Mouse (Mus musculus) telencephalon, adult 2 months (tissue): ENCODE results near the gene C3ar1.
A peak's percentile ranks its signal among the peaks of the same experiment; 100 is the strongest.

ENCODE experiments used
- DNase-seq: peaks from one replicate; pipeline ENCODE4 v3.0.0-alpha.2; 2011; ENCODE audit warnings: low read depth, low spot score

The C3ar1 gene

DNA sequence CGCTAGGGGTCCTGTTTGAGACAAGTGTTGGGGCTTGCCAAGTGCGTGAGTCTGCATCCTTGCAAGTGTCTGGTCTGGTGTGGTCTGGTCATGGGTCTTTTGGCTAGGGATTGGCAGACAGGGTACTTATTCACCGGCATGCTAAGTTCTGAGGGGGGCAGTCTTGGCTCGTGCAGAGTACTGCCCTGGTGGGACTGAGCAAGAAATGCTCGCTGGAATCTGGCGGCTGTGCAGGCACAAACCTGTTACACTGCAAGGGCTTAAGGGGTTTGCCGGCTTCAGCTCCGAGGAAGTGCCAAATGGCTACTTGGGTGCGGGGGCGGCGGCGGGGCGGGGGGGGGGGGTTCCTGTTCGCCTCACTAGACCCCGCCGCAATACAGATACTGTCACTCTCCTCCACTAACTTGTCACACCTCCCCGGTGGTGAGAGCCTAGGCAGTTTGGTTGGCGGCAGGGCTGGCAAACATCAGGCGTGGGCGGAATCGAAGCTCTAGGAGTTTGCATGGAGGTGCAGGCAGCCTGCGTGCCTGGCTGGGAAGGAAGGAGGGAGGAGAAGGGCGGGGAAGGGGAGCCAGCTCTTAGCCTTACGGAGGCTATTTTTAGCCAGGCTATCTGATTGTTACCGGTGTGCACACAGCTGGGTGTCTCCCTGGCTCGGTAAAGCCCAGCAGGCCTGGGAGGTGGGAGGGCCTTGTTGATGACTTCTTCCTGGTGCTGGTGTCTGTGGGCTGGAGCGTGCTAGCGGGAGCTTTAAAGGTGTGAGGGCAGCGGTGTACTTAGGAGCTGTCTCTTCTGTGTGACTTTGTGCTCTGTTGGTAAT is 29.8 kb downstream of the C3ar1 start:
- DNase-seq, result peak; percentile 90

DNA sequence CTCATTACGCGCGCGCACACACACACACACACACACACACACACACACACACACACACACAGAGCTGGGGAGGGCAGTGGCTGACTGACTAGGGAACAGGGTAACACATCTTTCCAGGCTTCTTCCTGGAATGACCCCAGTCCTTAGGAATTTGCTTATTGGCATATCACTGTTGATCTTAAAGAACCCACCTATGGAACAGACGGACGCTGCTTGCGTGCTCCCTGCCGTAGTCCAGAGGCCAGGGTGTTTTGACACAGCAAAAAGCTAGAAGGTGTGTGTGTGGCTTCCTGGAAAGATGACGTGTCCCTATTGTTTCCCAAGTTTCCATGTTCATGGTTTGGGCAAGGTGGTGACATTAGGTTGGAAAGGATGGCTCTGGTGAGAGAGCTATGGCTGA is 30.8 kb downstream of the C3ar1 start:
- DNase-seq, result no peak

DNA sequence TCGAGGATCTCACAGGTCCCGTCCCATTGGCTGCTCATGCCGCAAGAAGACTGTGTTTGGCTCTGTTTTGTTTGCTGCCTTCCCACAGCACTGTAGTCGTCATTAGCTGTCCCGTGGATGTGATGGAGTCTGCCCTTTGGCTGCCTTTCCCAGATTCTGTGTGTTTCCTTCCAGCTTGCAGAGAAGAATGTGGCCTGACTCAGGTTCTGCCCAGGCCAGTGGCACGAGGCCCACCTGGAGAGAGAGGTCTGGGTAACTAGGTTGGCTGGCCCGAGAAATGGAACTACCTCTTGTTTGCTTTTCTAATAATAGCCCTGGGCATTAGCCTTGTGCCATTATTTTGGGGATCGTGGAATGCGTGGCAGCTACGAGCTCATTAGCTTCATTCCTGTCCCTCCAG is 31.9 kb downstream of the C3ar1 start:
- DNase-seq, result no peak

DNA sequence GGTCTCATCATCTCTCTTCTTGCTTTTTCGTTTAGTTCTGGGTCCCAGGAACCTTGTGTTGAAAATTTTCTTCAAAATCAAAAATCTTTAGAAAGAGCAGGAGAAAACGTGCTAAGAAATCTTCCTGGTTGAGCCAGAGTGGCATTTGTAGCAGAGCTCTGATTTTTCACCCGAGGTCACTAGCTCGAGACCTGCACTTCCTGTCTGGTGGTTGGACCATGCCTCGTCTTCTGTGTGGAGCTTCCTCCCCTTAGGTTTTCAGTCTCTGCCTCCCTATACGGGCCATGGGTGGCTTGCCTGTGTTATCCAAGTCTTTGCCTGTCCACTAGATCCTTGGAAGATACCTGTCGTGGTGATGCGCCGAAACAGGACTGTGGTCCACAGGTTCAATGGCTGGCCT is 34.1 kb downstream of the C3ar1 start:
- DNase-seq, result no peak

DNA sequence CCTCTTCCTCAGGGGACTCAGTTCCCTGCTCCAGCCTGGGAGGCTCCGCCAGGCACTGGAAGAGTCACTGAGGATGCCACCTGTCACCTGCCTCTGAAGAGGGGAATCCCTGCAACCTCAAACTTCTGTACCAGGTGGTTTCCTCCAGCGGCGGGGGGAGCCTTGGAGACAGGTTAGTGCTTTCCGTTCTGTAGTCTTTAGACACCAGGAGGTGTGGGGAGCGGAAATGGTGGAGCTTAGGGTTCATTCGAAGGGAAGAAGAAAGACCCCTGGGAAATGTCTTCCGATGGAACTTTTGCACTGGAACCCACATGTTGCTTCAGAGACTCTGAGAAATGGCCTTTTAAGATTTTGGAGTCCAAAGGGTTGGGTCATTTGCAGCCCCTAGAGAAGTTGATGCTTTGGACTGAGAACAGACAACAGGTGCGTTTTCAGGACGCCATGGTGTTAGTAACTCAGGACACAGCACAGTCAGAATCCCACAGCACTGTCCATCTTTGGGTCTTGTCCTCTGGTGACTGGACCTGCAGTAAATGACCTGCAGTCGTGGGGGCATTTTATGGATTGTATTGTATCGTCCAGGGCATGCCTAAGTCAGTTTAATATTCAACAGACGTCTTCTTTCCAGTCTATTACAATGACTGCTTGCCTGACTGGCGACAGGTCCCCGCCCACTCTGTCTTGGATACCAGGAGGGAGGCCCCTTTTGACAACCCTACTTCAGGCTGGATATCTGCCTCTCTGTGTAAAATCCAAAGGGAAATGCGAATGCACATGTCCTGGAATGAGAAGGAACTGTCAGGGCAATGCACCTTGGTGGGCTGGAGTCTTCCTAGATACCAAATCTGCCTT is 34.9 kb downstream of the C3ar1 start:
- DNase-seq, result no peak

DNA sequence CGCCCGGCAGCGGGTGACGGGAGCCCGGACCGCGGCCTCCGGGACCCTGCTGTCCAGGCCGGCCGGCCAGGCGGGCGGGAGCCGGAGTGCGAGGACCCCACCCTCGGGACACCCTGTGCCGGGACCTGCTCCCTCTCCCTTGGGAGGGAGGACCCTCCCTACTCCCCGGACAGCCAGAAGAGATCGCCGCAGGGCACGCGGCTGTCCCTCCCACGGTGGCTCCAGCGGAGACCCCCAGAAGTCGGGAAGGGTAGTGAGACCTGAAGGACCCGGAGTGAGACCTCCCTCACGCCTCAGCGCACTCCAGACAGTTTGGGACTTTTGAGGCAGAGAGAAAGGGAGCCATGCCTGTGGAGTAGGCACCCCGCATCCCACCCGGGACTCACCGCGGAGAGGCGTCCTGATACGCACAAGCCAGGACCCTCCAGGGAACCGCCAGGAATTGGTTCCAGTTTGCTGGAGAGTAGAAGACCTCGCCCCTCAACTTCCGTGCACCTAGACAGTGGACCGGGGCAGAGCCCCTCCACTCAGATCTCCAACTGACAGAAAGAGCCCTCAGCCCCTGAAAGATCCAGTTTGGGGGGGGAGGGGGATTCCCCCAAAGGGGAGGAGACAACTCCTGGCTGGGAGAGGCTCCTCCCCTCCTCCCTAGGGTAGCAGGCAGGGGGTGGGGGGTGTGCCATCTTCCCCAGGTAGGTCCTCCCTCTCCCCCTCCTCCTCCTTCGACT is 35.7 kb downstream of the C3ar1 start:
- DNase-seq, result no peak

DNA sequence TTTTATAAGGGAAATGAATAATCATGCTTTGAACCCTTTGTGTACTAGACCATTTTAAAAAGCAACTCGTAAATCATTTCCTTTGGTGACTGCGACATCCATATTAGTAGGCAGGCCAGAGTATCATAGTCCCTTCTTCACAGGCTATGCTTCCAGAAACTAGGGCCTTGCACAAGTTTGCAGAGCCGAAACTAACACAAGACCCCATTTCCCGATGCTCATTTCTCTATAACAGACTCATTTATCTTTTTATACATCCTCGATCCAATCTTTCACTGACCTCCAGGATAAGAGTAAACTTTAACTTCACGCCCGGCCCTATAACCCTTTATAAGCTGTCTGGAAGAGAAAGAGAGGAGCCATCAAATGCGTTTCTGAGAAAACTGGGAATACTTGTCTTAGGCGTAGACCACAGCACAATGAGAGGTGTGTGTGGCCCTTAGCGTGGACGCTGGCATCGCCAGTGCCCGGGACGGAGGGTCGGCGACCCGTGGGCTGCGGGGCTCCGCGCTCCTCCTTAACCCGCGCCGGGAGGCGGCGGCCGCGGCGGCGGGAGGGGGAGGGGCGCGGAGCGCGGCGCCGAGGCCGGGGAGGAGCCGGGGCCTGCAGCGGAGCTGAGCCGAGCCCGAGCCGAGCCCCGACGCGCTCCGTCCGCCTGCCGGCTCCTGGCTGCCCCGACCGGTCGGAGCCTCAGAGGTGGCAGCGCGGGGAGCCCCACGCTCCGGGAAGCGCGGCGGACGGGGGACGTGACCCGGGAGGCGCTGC is 36.5 kb downstream of the C3ar1 start, which contains the start of gene Foxj2:
TSS of gene Foxj2 (plus strand) at position 609 of the 765 bp plus-strand sequence.
- no peak for DNase-seq

DNA sequence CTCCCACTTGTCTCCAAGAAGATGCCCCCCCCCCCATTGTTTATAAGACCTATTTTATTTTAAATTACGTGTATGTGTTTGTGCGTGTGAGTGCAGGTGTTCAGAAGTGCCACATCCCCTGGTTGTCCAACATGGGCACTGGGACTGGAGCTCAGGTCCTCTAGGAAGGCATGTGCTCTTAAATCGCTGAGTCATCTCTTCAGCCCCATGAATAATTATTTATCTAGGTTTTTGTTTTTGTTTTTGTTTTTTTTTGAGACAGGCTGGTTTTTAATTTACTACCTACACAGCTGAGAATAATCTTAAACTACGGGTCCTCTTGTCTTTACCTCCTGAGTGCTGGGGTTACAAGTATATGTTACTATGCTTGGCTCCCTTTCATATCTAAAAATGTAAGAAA is 42.3 kb downstream of the C3ar1 start:
- DNase-seq, result no peak

DNA sequence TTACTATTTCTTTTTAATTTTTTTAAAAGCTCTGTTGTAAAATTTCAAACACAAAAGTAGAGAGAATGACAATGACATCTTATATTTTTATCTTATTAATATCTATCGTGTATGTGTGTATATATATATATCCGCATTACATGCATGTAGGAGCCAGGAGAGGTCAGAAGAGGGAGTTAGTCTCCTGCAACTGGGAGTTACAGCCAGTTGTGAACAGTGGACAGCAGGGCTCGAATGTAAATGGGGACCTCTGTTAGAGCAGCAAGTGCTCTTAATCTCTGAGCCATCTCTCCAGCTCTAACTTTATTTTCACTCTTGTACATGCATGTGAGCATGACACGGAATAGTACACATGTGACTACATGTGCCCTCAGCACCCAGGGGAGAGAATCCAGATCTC is 43.2 kb downstream of the C3ar1 start:
- DNase-seq, result no peak

DNA sequence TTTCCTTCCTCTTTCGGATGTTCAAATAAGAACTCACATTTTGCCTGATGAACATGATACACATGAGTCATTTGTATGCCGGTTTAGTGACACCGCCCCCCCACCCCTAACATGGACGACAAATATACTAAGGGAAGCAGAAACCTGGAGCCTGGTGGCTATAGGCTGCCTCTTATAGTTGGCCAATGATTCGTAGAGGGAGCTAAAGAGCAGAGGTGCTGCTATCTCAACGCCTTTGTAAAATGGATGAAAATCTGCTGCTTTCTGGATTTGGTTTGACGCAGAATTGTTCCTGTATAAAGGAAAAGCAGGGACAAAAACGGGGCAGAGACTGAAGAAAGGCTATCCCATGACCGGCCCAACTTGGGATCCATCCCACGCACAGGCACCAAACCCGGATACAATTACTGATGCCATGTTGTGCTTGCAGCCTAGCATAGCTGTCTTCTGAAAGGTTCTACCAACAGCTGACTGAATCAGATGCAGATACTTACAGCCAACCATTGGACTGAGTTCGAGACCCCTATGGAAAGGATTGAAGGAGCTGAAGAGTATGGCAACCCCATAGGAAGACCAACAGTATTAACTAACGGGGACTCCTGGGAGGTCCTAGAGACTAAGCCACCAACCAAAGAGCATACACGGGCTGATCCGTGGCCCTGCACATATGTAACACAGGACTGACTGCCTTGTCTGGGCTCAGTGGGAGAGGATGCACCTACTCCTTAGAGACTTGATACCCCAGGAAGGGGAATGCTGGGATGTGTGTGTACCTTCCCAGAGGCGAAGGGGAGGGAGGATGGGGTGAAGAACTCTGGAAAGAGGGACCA is 44.0 kb downstream of the C3ar1 start:
- no peak for DNase-seq

DNA sequence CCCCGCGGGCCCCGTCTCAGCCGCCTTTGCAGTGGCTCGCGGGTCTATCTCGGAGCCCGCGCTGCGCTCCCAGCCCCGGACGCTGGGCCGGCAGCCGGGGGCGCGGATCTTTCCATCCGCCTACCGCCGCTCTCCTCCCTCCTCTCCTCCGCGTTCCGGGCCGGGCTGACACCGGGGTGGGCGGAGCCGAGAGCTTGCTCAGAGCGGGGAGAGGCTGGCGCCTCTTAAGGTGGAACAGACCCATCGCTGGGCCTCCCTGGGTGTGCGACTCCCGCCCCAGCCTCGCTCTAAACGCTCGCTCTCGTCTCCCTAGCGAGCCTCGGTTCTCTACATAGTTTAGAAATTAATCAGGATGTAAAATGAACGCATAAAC is 44.7 kb downstream of the C3ar1 start:
- peak; percentile 87 for DNase-seq

DNA sequence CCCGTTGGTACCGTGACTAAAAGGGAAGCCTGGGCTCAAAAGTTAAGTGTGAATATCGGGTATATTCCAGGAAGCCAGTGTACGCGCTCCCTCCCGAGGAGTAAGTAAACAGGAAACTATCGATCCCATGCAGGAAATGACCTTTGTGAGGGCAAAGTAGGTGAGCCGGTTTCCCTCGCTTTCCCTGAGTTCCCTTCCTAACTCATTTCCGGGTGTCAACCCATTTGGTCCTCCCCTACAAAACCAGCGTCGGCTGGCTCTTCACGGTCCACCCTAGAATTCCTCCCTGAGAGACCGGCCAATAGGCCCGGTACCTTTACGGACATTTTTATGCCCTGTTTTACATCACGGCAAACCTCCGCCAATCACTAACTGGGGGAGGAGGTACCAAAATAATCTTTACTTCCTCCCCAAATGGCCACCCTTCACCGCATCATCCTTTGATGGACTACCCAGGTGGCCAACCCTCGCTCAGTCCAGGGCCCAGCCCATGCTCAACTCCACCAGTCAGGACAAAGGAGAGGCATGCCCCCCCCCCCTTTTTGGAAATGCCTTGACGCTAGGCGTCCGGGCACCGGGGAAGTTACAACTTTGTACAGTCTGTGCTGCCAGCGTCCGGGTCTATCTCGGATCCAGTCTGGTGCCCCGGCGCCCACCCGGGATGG is 45.2 kb downstream of the C3ar1 start:
- peak; percentile 100 for DNase-seq

DNA sequence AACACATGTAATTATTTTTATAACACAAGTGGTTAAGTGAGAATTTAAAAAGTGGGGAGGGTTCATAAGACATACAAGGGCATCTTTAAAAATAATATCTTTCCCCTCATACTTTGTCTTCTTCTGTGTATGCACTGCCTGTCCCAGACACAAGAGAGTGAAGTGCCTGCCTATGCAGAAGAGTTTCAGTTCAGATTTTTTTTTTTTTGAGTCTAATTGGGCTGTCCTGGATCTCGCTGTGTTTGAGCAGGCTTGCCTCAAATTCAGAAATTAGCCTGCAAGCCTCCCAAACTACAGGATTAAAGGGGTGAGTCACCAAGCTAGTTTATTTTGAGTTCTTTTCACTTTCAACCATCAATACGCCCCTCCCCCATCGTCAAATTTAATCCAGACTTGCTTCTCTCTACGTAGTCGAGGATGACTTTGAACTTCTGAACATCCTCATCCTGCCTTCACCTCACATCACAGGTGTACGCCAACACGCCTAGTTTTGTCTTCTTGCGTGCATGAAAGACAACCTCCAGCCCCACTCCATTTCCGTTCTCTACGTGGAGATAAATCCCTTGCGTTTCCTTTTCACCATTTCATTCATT is 45.8 kb downstream of the C3ar1 start:
- no peak for DNase-seq

DNA sequence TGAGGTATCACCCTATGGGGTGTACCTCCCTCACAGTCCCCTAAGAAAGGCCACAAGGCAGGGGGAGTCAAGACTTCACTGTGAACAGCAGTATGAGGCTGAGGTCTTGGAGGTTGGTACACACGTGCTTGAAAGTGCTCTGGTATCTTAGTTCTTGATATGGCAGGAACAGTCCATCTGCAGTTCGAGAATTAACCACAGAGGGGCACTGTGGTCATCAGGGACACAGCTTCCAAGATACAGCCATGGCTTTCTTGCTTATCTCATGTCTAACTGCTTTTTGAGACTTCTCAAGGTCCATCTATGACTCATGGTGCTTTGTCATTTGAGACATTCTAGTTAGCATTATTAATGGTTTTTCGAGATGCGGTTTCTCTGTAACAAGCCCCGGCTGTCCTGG is 51.5 kb downstream of the C3ar1 start:
- no peak for DNase-seq

DNA sequence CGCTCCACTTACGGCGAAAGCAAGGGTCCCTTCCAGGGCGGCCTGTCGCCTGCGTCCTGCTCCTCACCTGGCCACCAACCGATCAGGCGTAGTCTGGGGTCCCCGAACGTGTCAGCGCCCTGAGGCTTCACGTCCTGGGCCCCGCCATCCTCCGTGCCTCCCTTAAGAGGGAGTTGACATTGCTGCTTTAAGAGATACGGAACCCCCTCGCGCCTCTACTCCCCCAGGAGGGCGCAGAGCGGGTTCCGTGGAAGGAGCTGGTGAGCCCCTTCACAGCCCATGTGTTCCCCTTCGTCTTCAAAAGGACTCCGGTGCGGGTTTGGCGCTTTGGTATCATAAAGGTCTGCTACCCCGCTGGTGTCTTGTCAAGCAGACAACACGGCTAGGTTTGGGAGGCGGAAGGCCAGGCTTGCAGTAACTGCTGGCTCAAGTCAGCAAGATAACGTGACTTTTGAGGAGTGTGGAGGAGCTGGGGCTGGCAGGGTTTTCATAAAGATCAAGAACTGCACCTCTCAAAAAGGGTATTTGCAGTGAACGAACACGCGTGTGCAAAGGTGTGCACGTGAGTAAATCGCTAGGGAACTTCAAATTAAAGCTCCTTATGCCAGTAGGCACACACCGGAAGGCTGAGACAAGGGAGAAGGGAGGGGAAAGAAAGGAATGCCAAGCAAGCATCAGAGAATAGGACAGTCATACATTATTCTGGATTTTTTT is 54.0 kb downstream of the C3ar1 start:
- no peak for DNase-seq

DNA sequence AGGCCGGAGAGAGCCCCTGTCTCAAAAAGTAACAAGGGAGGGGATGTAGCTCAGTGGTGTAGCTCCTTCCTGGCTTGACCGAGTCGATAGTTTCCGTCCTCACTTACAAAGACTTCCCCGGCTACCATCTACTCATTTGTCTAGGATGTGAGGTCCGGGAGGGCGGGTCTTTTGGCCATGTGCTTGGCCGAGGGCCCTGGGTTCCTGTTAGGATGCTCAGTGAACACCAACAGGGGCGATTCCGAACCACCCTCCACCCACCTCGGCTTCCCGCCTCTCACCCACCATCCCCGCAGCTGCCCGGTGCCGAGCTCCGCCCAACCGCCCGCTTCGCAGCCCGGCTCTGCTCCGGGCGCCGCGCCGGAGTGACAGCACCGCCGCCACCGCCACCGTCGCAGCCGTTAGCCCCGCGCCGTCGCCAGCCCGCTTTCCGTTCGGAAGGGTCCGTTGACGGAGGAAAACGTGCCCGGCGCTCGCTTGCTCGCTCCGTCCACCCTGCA is 54.6 kb downstream of the C3ar1 start, which contains the start of gene Slc2a3:
TSS of gene Slc2a3 (minus strand) at position 340 of the 500 bp plus-strand sequence.
- DNase-seq, result no peak

DNA sequence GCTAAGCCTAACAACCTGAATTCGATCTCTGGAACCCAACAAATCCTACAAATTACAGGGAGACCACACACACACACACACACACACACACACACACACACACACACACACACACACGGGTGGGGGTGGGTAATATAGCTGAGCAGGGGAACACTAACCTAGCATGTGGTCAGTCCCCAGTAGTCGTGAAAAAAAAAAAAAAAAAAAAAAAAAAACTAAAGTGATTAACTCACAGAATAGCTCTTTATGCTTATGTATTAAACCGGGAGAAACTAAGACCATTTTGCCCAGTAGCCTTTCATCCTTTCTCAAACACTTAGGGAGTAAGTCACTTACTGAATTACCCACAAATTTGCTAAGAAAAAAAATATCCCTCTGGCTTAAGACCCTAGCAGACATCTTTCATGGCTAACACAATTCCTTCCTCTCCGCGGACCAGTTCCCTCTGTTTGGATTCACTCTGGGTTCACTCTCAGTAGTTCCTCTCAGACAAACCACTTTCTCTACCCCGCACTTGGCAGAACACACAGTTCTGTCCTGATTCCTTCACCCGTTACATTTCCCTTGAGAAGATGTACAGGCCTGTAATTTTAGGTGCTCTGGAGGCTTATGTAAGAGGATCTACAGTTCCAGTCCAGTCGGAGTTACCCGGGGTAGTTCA is 55.2 kb downstream of the C3ar1 start:
- DNase-seq, result peak; percentile 81
